Mouse (Mus musculus) CH12.LX (cell line): ENCODE measurements at regions not wholly inside any gene's neighbourhood (a gene's known extent, or its start where the extent isn't known, plus 50 kb on each side); places are given as distances from the start of the nearest gene placed in this dataset.

Experiments used
- DNase-seq: peaks from one replicate; pipeline ENCODE4 v3.0.0-alpha.2; 2013; ENCODE audit errors: extremely low read depth
- H3K27ac ChIP-seq: 2 replicates; pipeline ENCODE4 v1.5.1; 2012; ENCODE audit warnings: low read depth, mild to moderate bottlenecking, control low read depth, moderate library complexity; ENCODE audit not compliant: insufficient read depth
- H3K27me3 ChIP-seq: replicated peaks from 2 replicates; pipeline ENCODE3; 2012; ENCODE audit warnings: inconsistent platforms
- H3K36me3 ChIP-seq, 2 experiments: replicated peaks in 1 of 2; 2 replicates each; pipeline versions ENCODE3 to v1.6.1; 2012; ENCODE audit warnings: inconsistent platforms in 1 of 2, low read length in 1 of 2, mild to moderate bottlenecking in 1 of 2, mixed read lengths in 1 of 2, moderate library complexity in 1 of 2; ENCODE audit not compliant: control insufficient read depth in 1 of 2, insufficient read depth in 1 of 2
- H3K4me1 ChIP-seq, 2 experiments: 2 replicates each; pipeline ENCODE4 v1.6.1; 2012; ENCODE audit warnings: inconsistent platforms in 1 of 2, moderate library complexity in 1 of 2; ENCODE audit not compliant: insufficient read depth in 2 of 2, control insufficient read depth in 1 of 2
- H3K4me2 ChIP-seq: 2 replicates; pipeline ENCODE4 v1.6.1; 2012; ENCODE audit warnings: low read depth, mild to moderate bottlenecking, control low read depth; ENCODE audit not compliant: poor library complexity, insufficient read depth, severe bottlenecking
- H3K4me3 ChIP-seq, 3 experiments: fragments of 150-350 bp in 1 of 3; sonication (generic) in 1 of 3; replicated peaks in 1 of 3; 2 replicates each; pipeline versions ENCODE3 to v1.5.1; 2011 to 2012; ENCODE audit warnings: low read depth in 2 of 3, low read length in 2 of 3, mild to moderate bottlenecking in 2 of 3, moderate library complexity in 2 of 3, control low read depth in 1 of 3, improper control_type of control experiment in 1 of 3, inconsistent platforms in 1 of 3, mixed read lengths in 1 of 3; ENCODE audit not compliant: poor library complexity in 1 of 3
- H3K79me2 ChIP-seq: replicated peaks from 2 replicates; pipeline ENCODE4 v1.6.1; 2012; ENCODE audit warnings: mild to moderate bottlenecking, moderate library complexity; ENCODE audit not compliant: control insufficient read depth, poor library complexity, insufficient read depth, severe bottlenecking; ENCODE audit errors: extremely low read depth
- H3K9ac ChIP-seq: 2 replicates; pipeline ENCODE4 v1.6.1; 2012; ENCODE audit warnings: low read depth, mild to moderate bottlenecking, control low read depth, moderate library complexity; ENCODE audit not compliant: insufficient read depth
- H3K9me3 ChIP-seq: replicated peaks from 2 replicates; pipeline ENCODE3; 2012; ENCODE audit warnings: low read length, inconsistent platforms, mixed read lengths
- BHLHE40 ChIP-seq: IDR thresholded peaks from 2 replicates; pipeline ENCODE4 v1.6.1; 2011; ENCODE audit warnings: mild to moderate bottlenecking, low read depth, low read length, improper control_type of control experiment
- CHD2 ChIP-seq: IDR thresholded peaks from 2 replicates; pipeline ENCODE4 v1.6.1; 2011; ENCODE audit warnings: low read length, improper control_type of control experiment
- GABPA ChIP-seq: IDR thresholded peaks from 2 replicates; pipeline ENCODE4 v1.6.1; 2012; ENCODE audit warnings: low read depth, low read length, improper control_type of control experiment, inconsistent platforms; ENCODE audit not compliant: insufficient replicate concordance
- HCFC1 ChIP-seq: IDR thresholded peaks from 2 replicates; pipeline ENCODE4 v1.6.1; 2012; ENCODE audit warnings: low read depth, mild to moderate bottlenecking, inconsistent platforms, low read length, improper control_type of control experiment
- JUND ChIP-seq: conservative IDR thresholded peaks from 2 replicates; pipeline ENCODE4 v1.6.1; 2011; ENCODE audit warnings: low read depth, low read length, improper control_type of control experiment
- KAT2A ChIP-seq: IDR thresholded peaks from 2 replicates; pipeline ENCODE4 v1.6.1; 2012; ENCODE audit warnings: low read length, improper control_type of control experiment, inconsistent platforms; ENCODE audit not compliant: insufficient replicate concordance
- MAFK ChIP-seq: IDR thresholded peaks from 2 replicates; pipeline ENCODE4 v1.6.1; 2011; ENCODE audit warnings: low read length, improper control_type of control experiment; ENCODE audit not compliant: insufficient replicate concordance
- MAX ChIP-seq: IDR thresholded peaks from 2 replicates; pipeline ENCODE4 v1.6.1; 2011; ENCODE audit warnings: low read length, improper control_type of control experiment
- MAZ ChIP-seq: IDR thresholded peaks from 2 replicates; pipeline ENCODE4 v1.6.1; 2012; ENCODE audit warnings: low read depth, mild to moderate bottlenecking, inconsistent platforms, low read length, improper control_type of control experiment, moderate library complexity
- MEF2A ChIP-seq: IDR thresholded peaks from 2 replicates; pipeline ENCODE4 v1.6.1; 2014; ENCODE audit warnings: low read depth, mild to moderate bottlenecking, inconsistent platforms, low read length, improper control_type of control experiment, borderline replicate concordance
- MXI1 ChIP-seq: IDR thresholded peaks from 2 replicates; pipeline ENCODE4 v1.6.1; 2011; ENCODE audit warnings: mild to moderate bottlenecking, low read depth, low read length, improper control_type of control experiment
- PAX5 ChIP-seq: IDR thresholded peaks from 2 replicates; pipeline ENCODE4 v1.6.1; 2012; ENCODE audit warnings: low read length, inconsistent platforms, mixed read lengths
- POLR2AphosphoS2 ChIP-seq: IDR thresholded peaks from 2 replicates; pipeline ENCODE4 v1.6.1; 2011; ENCODE audit warnings: low read depth, low read length, improper control_type of control experiment
- RAD21 ChIP-seq: IDR thresholded peaks from 2 replicates; pipeline ENCODE4 v1.6.1; 2011; ENCODE audit warnings: low read depth, mild to moderate bottlenecking, low read length, improper control_type of control experiment, moderate library complexity
- RCOR1 ChIP-seq: conservative IDR thresholded peaks from 2 replicates; pipeline ENCODE4 v1.6.1; 2012; ENCODE audit warnings: low read depth, mild to moderate bottlenecking, inconsistent platforms, low read length, improper control_type of control experiment
- SIN3A ChIP-seq: IDR thresholded peaks from 2 replicates; pipeline ENCODE4 v1.6.1; 2012; ENCODE audit warnings: low read length, improper control_type of control experiment, inconsistent platforms
- TCF12 ChIP-seq: IDR thresholded peaks from 2 replicates; pipeline ENCODE4 v1.6.1; 2014; ENCODE audit warnings: low read depth, mild to moderate bottlenecking, inconsistent platforms, low read length, improper control_type of control experiment
- USF1 ChIP-seq: IDR thresholded peaks from 2 replicates; pipeline ENCODE4 v1.6.1; 2014; ENCODE audit warnings: low read depth, mild to moderate bottlenecking, inconsistent platforms, low read length, improper control_type of control experiment
- USF2 ChIP-seq: conservative IDR thresholded peaks from 2 replicates; pipeline ENCODE4 v1.6.1; 2011; ENCODE audit warnings: low read depth, low read length, improper control_type of control experiment
- ZC3H11A ChIP-seq: IDR thresholded peaks from 2 replicates; pipeline ENCODE4 v1.6.1; 2012; ENCODE audit warnings: low read depth, mild to moderate bottlenecking, inconsistent platforms, low read length, improper control_type of control experiment
- ZKSCAN1 ChIP-seq: IDR thresholded peaks from 2 replicates; pipeline ENCODE4 v1.6.1; 2012; ENCODE audit warnings: low read depth, inconsistent platforms, low read length, improper control_type of control experiment, borderline replicate concordance
- ZMIZ1 ChIP-seq: IDR thresholded peaks from 2 replicates; pipeline ENCODE4 v1.6.1; 2012; ENCODE audit warnings: low read depth, mild to moderate bottlenecking, inconsistent platforms, low read length, improper control_type of control experiment
- ZNF384 ChIP-seq: IDR thresholded peaks from 2 replicates; pipeline ENCODE4 v1.6.1; 2012; ENCODE audit warnings: low read depth, low read length, improper control_type of control experiment, inconsistent platforms
- dilution Hi-C: fragments of 300-500 bp; cut with MboI; formaldehyde crosslinking; loops from 2 replicates; pipeline ENCODE4 v1.14.3; 2020; ENCODE audit warnings: low sequenced_read_pairs; ENCODE audit not compliant: extremely low pct_unique_long_range_greater_than_20kb, extremely low pct_ligation_motif_present
- in situ Hi-C: fragments of 300-500 bp; cut with MboI; formaldehyde crosslinking; loops from 3 replicates; pipeline ENCODE4 v1.14.3; 2019; ENCODE audit warnings: low sequenced_read_pairs, low pct_ligation_motif_present, low pct_unique_long_range_greater_than_20kb, mixed read lengths

DNA sequence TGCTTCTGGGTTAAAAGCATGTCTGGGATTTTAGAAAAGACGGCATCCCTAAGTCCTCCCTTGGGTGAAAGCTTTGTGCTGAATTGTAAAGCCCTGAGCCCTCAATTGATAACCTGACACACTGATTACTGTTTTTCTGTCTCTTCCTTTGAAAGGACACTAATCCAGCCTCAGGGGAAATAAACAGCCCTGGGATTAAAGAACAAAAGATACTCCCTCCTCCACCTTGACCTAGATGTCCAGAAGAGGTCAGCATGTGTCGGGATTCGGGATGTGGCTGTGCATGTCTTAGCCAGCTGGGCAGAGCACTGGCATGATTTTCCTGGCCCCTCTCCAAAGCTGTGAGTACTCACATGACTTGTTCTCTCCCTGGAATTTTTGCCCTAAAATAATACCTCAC lies 208.6 kb downstream of the Brinp2 start:
- in situ Hi-C loops (no loop called here), dilution Hi-C loops (no loop called here)
- TF ChIP-seq HCFC1 (no peak), ZNF384 (no peak), RCOR1 (no peak), MXI1 (no peak), SIN3A (no peak), CHD2 (no peak), MAX (no peak), USF1 (no peak), PAX5 (no peak), ZC3H11A (no peak), USF2 (no peak), BHLHE40 (no peak), POLR2AphosphoS2 (no peak), MAFK (no peak), ZMIZ1 (no peak)
- no peaks in the 10 kb centered on the region for H3K27me3 ChIP-seq
- no peaks in the 10 kb centered on the region for H3K36me3 ChIP-seq
- no peak overlapping the region for H3K27ac ChIP-seq
- H3K79me2 ChIP-seq = no peaks in the 10 kb centered on the region
- no peaks in the 10 kb centered on the region for H3K4me1 ChIP-seq
- no peak overlapping the region for H3K4me3 ChIP-seq
- H3K4me2 ChIP-seq = no peak overlapping the region
- DNase-seq = no peak
- no peaks in the 10 kb centered on the region for H3K9me3 ChIP-seq
- H3K9ac ChIP-seq = no peak overlapping the region

DNA sequence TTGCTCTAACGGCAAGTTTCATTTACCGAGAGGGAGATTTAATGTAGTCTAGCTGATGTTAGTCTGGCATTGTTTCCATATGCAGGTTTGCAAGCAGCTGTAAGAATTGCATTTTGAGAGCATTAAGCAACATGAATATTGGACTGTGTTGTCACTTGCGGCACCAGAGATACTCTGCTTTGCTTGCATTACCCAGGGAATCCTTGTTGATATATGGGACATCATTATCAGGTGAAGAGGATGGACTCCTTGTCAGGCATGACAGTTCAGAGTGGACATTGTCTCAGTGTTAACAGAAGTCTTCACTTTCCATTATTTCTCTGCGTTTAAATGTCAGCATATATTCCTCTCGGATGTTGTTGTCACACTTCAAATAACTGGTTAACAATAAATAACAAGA lies 208.1 kb downstream of the Brinp2 start:
- dilution Hi-C loops (no loop called here), in situ Hi-C loops (no loop called here)
- Histone ChIP-seq H3K9ac (no peak overlapping the region), H3K4me2 (no peak overlapping the region), H3K27ac (no peak overlapping the region), H3K9me3 (no peaks in the 10 kb centered on the region), H3K36me3 (no peaks in the 10 kb centered on the region), H3K4me1 (no peaks in the 10 kb centered on the region), H3K27me3 (no peaks in the 10 kb centered on the region), H3K79me2 (no peaks in the 10 kb centered on the region), H3K4me3 (no peak overlapping the region)
- DNase-seq = no peak
- TF ChIP-seq MXI1 = no peak

DNA sequence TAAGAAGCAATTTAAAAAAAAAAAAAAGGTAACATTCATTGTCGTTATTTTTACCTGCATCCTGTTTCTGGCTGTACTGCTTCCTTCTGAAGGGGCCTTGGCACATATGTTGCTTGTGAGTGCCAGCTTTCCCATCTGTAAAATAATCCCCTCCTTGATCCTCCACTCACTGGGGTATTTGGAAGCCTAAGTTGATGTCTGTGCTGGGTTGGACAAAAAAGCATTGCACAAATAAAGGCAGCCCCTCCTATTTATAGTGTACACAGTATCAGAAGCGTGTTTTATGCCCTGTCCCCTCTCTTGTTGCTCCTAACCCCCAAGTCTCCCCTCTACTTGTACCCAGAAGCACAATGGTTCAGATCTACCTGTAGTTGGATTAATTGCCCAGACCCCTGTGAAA lies 195.0 kb downstream of the Brinp2 start:
- dilution Hi-C loops (no loop called here), in situ Hi-C loops (no loop called here)
- Histone ChIP-seq H3K4me2 (no peak overlapping the region), H3K4me1 (no peaks in the 10 kb centered on the region), H3K4me3 (no peak overlapping the region), H3K79me2 (no peaks in the 10 kb centered on the region), H3K9ac (no peak overlapping the region), H3K27me3 (no peaks in the 10 kb centered on the region), H3K27ac (no peak overlapping the region), H3K9me3 (no peaks in the 10 kb centered on the region), H3K36me3 (no peaks in the 10 kb centered on the region)
- no peak for DNase-seq
- TF ChIP-seq MAX (no peak), MAZ (no peak), RAD21 (no peak), MXI1 (no peak), ZKSCAN1 (no peak), JUND (no peak), CHD2 (no peak), USF2 (no peak), BHLHE40 (no peak), KAT2A (no peak), GABPA (no peak), SIN3A (no peak), TCF12 (no peak), MEF2A (no peak), PAX5 (no peak)
